Mouse (Mus musculus) yolk sac, embryonic 10.5 days (tissue): ENCODE data around the gene Fndc7.
"Not testable (repeated sequence)": the region's sequence is repeated elsewhere in the genome, so short reads cannot be mapped to it uniquely, and the experiment has no call there.

Experiments
- DNase-seq: peaks from one replicate; pipeline ENCODE4 v3.0.0-alpha.2; 2017; ENCODE audit warnings: low spot score

The Fndc7 gene

GRCm38 (mm10) chr3:108886934-108887617 lies 2.7 kb downstream of the Fndc7 start:
- no peak for DNase-seq

DNA sequence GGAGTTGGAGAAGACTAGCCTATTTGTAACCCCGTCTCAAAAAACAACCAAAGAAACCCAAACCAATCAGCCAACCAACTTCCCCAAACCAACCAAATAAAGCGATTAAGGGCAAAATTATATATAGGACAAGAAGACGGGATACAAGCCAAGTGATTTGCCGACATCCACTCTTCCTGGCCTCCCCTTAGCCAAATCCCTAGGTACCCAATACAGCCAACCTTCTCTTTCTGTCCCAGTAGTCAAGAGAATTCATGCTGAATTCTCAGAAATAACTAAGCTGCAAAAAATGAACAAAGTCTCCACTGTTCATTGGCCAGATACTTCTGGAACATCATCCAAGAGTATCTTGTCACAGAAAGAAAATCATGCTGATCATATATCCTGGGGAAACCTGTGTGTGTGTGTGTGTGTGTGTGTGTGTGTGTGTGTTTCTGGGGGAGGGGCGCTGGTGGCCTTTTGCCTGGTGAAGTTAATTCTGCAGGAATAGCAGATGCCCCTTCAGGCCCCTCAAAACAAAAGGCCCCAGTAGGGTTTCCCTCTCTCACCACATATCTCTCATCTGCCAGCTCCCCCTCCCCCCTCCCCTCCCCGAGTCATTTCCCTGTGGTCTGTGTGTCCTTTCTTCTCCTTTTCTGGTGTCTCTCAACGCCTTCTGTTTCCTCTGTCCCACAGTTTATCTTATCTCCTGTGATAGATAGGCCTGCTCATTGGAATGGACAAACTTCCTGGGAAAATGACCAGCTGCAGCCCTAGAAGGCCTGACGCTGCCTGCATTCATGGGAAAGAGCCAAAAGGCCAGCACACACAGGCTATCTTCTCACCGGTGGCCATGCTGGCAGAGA lies 3.9 kb downstream of the Fndc7 start:
- DNase-seq = peak; percentile 65

GRCm38 (mm10) chr3:108884706-108885289 lies 5.0 kb downstream of the Fndc7 start:
- no peak for DNase-seq

DNA sequence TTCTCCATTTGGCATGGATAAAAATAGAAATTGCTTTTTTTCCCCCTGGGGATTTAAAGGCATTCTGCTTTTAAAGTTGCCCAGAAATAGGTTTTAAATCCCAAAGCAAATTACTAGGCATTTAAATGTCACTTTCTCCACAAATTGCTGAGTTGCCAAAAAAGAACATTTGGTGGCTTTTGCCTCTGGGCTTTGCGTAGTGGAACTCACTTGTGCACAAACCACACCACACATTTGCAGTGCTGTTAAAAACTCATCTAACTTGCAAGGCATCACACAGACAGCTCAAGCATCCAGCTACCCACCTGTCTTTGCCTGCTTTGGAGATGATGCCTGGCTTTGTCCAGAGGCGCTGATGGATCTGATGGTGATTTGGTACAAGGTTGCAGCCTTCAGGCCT lies 6.7 kb downstream of the Fndc7 start:
- no peak for DNase-seq

GRCm38 (mm10) chr3:108881873-108882272 lies 7.9 kb downstream of the Fndc7 start:
- not testable (repeated sequence) for DNase-seq

GRCm38 (mm10) chr3:108880544-108881507 lies 9.0 kb downstream of the Fndc7 start:
- DNase-seq = no peak

DNA sequence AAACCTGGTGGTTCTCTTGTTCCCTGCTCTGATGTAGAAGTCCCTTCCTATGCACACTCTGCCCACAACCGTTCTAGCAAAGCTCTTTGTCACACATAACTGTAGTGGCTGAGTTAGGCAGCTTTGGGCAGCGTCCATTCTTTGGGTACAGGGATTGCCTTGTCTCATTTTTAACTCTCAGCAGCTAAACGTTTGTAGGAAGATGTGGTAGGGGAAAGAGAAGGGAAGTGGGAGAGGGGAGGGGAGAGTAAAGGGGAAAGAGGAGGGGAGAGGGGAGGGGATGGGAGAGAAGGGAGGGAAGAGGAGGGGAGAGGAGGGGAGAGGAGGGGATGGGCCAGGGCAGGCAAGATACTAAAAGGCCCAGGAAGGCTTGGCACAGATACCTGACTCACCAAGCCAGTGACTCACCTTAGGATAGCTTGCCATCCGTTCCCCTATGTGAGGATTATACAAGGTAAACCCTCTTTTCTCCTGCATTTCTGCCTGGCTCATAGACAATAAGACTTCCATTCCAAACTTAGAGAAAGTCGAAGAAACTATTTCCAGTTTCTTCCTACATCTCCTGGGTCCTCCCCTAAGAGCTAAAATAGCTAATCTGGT lies 9.9 kb downstream of the Fndc7 start:
- no peak for DNase-seq

GRCm38 (mm10) chr3:108879129-108879528 lies 10.7 kb downstream of the Fndc7 start:
- no peak for DNase-seq

DNA sequence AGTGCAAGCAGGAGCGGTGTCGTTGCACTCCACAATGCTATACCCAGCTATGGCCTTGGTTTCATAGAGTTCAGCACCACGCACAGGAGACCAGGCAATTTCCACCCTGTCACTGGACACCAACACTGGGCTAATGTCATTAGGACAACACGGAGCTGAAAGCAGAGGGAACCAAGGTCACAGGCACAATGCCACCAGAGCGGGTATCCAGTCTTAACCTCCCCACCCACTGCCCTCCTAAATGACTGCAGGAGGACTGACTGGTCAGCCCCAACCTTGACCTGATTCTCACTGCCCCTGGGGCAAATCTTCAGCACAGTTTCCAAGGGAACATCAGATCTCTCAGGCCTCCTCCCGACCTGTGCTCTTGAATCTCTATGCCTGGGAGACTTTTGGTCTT lies 19.2 kb downstream of the Fndc7 start:
- no peak for DNase-seq

GRCm38 (mm10) chr3:108867449-108867848 lies 22.4 kb downstream of the Fndc7 start:
- DNase-seq = no peak

DNA sequence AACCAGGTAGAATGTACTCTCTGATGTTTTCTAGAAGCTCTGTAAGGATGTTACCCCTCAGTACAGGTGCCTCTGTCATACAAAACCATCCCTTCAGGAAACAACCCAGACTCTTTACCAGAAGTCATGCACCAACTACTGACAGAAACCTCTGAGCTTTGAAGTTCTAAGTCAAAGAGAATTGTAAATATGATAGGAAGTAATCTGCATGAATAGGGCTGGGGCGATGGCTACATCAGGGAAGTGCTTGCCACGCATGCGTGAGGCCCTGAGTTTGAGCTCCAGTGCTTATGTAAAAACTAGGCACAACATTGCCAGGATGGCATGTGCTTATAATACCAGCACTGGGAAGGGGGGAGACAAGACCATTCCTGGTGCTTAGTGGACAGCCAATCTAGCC lies 24.1 kb downstream of the Fndc7 start:
- DNase-seq = no peak

DNA sequence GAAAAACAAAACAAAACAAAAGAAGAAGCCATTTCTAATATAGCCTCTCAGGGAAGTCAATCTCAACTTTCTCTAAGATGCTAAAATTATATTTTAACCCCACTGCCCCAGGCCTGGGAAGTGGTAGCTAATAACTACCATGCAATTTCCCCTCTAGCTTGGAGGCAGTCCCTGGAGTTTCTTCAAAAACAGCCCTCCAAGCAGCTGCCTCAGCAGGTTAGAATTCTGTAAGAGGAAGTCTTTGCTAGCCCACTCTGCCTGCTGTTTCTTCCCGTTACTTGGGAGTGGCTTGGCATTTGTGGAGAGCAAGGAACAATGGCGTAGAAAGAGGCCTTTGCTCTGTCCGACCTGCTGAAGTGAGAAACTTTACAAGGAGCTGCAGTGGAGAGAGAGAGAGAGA lies 24.7 kb downstream of the Fndc7 start:
- DNase-seq = no peak

DNA sequence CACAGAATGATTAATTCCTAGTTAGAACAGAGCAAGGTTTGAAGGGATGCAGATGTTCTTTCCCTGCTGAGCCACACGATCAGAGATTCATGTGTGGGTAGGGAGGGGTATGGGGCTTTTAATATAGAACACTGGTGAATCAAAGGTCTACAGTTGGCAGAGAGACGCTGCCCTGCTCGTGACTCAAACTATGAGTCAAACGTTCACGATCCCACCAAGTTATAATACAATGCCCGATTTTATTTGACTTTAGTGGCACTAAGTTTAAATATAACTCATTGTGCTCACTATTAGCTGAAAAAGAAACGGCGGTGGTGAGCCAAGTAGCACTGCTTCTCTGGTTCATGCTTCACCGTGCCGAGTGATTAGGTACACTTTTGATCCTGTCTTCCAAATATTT lies 26.7 kb downstream of the Fndc7 start:
- no peak for DNase-seq

DNA sequence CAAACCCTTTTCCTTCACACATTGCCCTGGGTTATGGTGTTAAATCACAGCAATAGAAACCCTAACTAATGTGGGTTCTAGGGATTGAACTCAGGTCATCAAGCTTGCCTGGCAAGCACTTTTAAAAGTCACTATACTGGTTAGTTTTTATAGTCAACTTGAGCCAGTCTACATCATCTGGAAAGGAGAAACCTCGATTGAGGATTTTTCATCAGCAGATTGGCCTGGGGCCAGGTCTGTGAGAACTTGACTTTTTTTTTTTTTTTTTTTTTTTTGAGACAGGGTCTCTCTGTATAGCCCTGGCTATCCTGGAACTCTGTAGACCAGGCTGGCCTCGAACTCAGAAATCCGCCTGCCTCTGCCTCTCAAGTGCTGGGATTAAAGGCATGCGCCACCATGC lies 27.5 kb downstream of the Fndc7 start:
- DNase-seq = not testable (repeated sequence)

DNA sequence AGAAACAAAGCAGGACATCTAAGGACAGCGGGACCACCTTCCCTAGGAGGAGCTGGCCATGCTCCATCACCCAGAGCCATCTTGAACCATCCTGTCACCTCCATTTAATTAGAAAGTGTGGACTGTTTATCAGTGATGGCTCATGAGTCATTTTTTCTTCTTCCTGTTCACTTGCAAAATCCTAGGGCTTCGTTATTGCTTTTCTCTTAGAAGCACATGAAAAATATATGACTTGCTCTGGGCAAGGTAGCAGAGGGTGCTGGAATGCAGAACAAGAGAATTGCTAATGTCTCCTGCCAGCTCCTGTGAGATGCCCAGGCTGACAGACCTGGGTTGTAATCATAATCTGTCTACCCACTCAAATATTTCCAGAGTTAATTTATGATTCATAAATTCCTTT lies 29.0 kb downstream of the Fndc7 start:
- DNase-seq = no peak

DNA sequence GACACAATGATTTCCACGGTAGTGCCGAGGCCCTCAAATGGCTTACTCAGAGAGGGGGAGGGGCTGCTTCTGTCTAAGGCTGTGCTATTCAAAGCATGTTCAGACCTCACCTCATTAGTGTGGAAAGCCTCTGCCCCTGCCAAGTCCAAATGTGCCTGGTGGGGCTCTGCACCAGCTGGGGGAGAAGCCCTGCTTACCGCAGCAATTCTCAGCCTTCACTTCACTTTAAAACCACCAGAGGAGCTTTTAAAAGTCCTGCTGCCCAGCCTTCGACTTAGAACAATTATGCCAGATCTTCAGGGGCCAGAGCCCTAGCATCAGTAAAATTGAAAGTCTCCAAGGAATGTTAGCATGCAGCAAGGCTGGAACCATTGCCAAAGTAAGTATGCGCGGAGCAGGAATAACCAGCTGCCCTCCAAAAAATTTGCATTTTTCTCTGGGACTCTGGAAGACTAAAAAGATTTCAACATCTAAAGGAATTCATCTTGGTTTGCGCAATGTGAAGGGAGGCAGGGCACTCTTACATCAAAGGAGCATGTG lies 31.5 kb downstream of the Fndc7 start:
- DNase-seq = peak; percentile 16

DNA sequence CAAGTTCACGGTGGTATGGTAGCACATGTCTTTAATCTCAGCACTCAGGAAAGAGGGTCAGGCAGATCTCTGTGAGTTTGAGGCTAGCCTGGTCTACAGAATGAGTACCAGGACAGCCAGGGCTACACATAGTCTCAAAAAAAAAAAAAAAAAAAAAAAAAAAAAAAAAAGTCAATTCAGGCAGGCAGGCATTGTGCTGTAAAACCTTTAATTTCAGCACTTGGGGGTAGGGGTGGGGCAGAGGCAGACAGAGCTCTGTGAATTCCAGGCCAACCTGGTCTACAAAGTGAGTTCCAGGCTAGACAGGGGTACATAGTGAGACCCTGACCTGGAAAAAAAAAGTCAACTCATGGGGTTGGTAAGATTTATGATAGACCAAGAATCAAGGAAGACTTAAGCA lies 32.1 kb downstream of the Fndc7 start:
- no peak for DNase-seq

DNA sequence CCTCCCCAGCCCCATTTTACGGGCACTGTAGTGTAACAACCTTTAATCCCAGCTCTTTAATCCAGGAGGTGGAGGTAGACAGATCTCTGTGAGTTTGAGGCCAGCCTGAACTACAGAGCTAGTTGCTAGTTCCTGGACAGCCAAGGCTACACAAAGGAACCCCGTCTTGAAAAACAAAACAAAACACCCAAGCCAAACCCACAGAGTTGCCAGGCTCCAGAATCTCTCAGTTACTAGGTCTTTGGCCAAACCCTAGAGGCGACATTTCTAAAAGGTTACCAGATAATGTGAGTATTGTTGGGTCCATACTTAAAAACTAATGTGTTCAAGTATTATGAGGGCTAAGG lies 32.7 kb downstream of the Fndc7 start:
- no peak for DNase-seq

DNA sequence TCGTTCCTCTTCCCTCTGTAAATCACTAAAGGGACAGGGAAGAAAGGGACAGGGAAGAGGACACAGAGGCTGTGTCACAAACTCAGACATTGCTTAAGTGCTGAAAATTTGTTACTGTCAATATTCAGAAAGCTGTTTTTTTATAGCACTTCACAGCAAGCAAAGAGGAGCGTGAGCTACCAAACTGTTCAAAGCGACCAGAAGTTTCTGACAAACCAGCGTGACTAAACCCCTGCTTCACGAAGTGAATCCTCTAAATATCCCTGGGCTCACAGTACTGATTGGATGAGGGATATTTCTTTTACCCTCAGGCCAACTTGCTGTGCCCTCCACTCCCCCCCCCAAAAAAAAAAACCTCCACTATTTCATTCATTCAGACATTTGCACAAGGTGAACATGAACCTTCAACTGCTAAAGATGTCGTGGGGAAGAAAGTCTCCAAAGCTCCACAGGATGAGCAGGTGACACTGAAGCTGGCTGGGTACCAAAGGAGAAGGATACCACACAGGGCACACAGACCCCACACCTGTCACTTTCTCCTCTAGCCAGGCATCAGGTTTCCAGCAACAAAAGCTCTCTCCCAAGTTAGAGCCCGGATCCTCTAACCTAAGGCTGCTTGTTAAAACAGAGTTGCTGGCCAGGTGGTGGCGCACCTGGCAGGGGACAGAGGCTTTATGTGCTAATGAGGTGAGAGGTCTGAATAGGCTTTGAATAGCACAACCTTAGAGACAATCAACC lies 33.3 kb downstream of the Fndc7 start:
- DNase-seq = peak; percentile 19

GRCm38 (mm10) chr3:108855864-108856263 lies 33.9 kb downstream of the Fndc7 start:
- no peak for DNase-seq

DNA sequence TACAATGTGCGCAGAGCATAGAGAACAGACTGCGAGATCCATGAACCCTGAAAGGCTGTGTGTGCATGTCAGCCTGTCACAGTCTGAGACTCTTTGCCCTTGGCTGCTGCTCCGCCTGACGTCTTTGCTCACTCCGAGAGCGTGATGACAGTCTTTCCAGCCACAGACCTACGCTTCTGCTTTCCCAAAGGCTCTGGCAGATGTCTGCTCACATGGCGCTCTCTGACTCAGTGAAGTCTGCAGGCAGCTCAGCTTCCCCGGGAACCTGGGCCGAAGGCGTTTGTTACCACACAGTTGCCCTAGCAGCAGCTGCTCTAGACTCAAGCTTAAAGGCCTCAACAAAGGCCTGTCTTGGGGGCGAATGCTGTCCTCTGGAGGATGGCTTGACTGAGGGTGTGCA lies 34.4 kb downstream of the Fndc7 start:
- DNase-seq = no peak
